Mouse (Mus musculus) heart, adult 2 months (tissue): Measurements from ENCODE around the gene Mroh8. TPM values are rescaled to one million over a fixed set of nuclear protein-coding genes. Genes with fewer than 3 reads are reported as not detected.

Experiments used
- DNase-seq, 2 experiments: peaks; one replicate each; pipeline ENCODE4 v3.0.0; 2021
- H3K27ac ChIP-seq: fragments of 200-600 bp; 2 replicates; pipeline ENCODE4 v1.8.1; 2022
- H3K27me3 ChIP-seq: fragments of 200-500 bp; 2 replicates; pipeline ENCODE4 v1.6.1; 2012; ENCODE audit warnings: mild to moderate bottlenecking, low read length, inconsistent platforms, mixed read lengths; ENCODE audit not compliant: control insufficient read depth, insufficient read depth
- H3K36me3 ChIP-seq: fragments of 200-500 bp; 2 replicates; pipeline ENCODE4 v1.6.1; 2012; ENCODE audit warnings: low read length, inconsistent platforms; ENCODE audit not compliant: control insufficient read depth, insufficient read depth
- H3K4me1 ChIP-seq: fragments of 200-500 bp; 2 replicates; pipeline ENCODE4 v1.6.1; 2011; ENCODE audit warnings: low read length; ENCODE audit not compliant: control insufficient read depth, insufficient read depth
- H3K4me3 ChIP-seq: fragments of 200-600 bp; 2 replicates; pipeline ENCODE4 v1.8.1; 2022
- H3K79me2 ChIP-seq: fragments of 200-500 bp; replicated peaks from 2 replicates; pipeline ENCODE4 v1.6.1; 2012; ENCODE audit warnings: mild to moderate bottlenecking, inconsistent platforms, low read length, moderate library complexity, mixed read lengths; ENCODE audit not compliant: control insufficient read depth, insufficient read depth
- H3K9ac ChIP-seq: fragments of 200-500 bp; 2 replicates; pipeline ENCODE4 v1.6.1; 2012; ENCODE audit warnings: low read depth, mild to moderate bottlenecking, control low read depth, inconsistent platforms, low read length, mixed read lengths
- CTCF ChIP-seq: fragments of 200-600 bp; IDR thresholded peaks from 2 replicates; pipeline ENCODE4 v1.8.1; 2022; ENCODE audit warnings: antibody characterized with exemption, mild to moderate bottlenecking, moderate library complexity
- EP300 ChIP-seq: fragments of 200-500 bp; IDR thresholded peaks from 2 replicates; pipeline ENCODE4 v1.6.1; 2011; ENCODE audit warnings: low read depth, low read length, control low read depth; ENCODE audit not compliant: insufficient read depth
- POLR2A ChIP-seq: fragments of 200-500 bp; IDR thresholded peaks from 2 replicates; pipeline ENCODE4 v1.6.1; 2011; ENCODE audit warnings: mild to moderate bottlenecking, low read depth, low read length, control low read depth; ENCODE audit not compliant: insufficient read depth
- WGBS: fragments of 180-500 bp; shearing (Covaris S2); methylation state at CpG from one replicate; pipeline ENCODE4 v1.1.7; 2018; 5-methylcytosine and 5-hydroxymethylcytosine counted together
- intact Hi-C: fragments of 180-260 bp; cut with DNase I; formaldehyde crosslinking; loops from one replicate; pipeline ENCODE4 v1.15.1; 2025
- polyA plus RNA-seq: library from polyadenylated mRNA; depleted of rRNA; stranded (reverse); fragments of >200 nt; gene quantifications from 2 replicates; pipeline ENCODE4 v1.2.3, GENCODE M21; 2012
- total RNA-seq, 2 experiments: library from RNA; stranded (reverse); gene quantifications; 2 replicates each; pipeline ENCODE4 v1.2.3; 2021

Mroh8 gene
- total and polyA plus RNA-seq, 3 experiments, result 0.08 to 0.21 (median 0.18) TPM

- 63% methylated on average over 6 of the region's 6 CpGs for WGBS
- no peak for DNase-seq
- H3K9ac ChIP-seq, result no peak overlapping the region
- intact Hi-C loops, result no loop called here
- H3K36me3 ChIP-seq, result no peaks in the 10 kb centered on the region
- H3K4me1 ChIP-seq, result peaks cover 3% of the 10 kb centered on the region
- no peak overlapping the region for H3K27ac ChIP-seq
- H3K27me3 ChIP-seq, result no peaks in the 10 kb centered on the region
- H3K4me3 ChIP-seq, result no peak overlapping the region
- no peaks in the 10 kb centered on the region; the same call in 1 of the 2 replicates for H3K79me2 ChIP-seq
- no peak for TF ChIP-seq CTCF
- no peak for TF ChIP-seq POLR2A
- no peak for TF ChIP-seq EP300
Measured at GRCm38 (mm10) chr2:157283321-157283720, 4.0 kb upstream of the Mroh8 start.

- intact Hi-C loops, result loop anchor here (5.0 kb wide), 1 partner anchor 77 kb away; the partner anchor contains the start of gene Rbl1
- H3K79me2 ChIP-seq, result no peaks in the 10 kb centered on the region; the same call in 1 of the 2 replicates
- peak; percentile 98 for DNase-seq
- no peaks in the 10 kb centered on the region for H3K27me3 ChIP-seq
- H3K4me1 ChIP-seq, result peaks cover 3% of the 10 kb centered on the region
- peak within 1 kb of the TSS; percentile 100 for H3K27ac ChIP-seq
- peak within 1 kb of the TSS; percentile 99 for H3K9ac ChIP-seq
- H3K36me3 ChIP-seq, result no peaks in the 10 kb centered on the region
- WGBS, result under 1% methylated on average over 64 of the region's 64 CpGs
- TF ChIP-seq CTCF (0 out of 2 replicates have a peak, but pooled peaks have one; percentile 18), EP300 (no peak), POLR2A (no peak)
- H3K4me3 ChIP-seq, result peak within 1 kb of the TSS; percentile 86
Measured at GRCm38 (mm10) chr2:157278717-157279415, 483 bp downstream of the Mroh8 start, which contains the start of gene Rpn2. Rpn2 (plus strand) TSS chr2:157279017.

GRCm38 (mm10) chr2:157263832-157264231, 15.5 kb downstream of the Mroh8 start:
- Histone ChIP-seq H3K4me3 (no peak overlapping the region), H3K27ac (no peak overlapping the region), H3K36me3 (no peaks in the 10 kb centered on the region), H3K79me2 (no peaks in the 10 kb centered on the region), H3K9ac (no peak overlapping the region), H3K27me3 (no peaks in the 10 kb centered on the region), H3K4me1 (no peaks in the 10 kb centered on the region)
- DNase-seq, result no peak
- 35% methylated on average over 6 of the region's 6 CpGs for WGBS
- intact Hi-C loops, result no loop called here
- TF ChIP-seq POLR2A (no peak), EP300 (no peak)

GRCm38 (mm10) chr2:157263101-157263500, 16.2 kb downstream of the Mroh8 start:
- no peaks in the 10 kb centered on the region for H3K36me3 ChIP-seq
- no peaks in the 10 kb centered on the region for H3K27me3 ChIP-seq
- no peak overlapping the region for H3K27ac ChIP-seq
- WGBS, result 64% methylated on average over 1 of the region's 1 CpGs
- TF ChIP-seq CTCF (no peak), EP300 (no peak), POLR2A (no peak)
- H3K4me3 ChIP-seq, result no peak overlapping the region
- no peak for DNase-seq
- H3K9ac ChIP-seq, result no peak overlapping the region
- no peaks in the 10 kb centered on the region for H3K79me2 ChIP-seq
- H3K4me1 ChIP-seq, result no peaks in the 10 kb centered on the region
- intact Hi-C loops, result no loop called here

DNA sequence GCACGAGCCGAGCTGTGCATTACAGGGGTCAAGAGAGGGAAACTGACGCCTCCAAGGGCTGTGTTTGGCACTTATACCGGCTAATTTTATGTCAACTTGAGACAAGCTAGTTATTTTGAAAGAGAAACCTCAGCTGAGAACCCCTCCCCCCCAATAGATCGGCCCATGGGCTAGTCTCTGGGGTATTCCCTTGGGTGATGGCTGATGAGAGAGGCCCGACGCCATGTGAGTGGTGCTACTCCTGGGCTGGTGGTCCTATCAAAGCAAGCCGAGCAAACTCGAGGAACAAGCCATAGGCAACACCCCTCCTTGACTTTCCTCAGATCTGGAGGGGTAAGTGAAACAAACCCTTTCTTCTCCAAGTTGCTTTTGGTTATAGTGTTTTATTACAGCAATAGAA, 16.8 kb downstream of the Mroh8 start:
- no peaks in the 10 kb centered on the region for H3K4me1 ChIP-seq
- H3K27me3 ChIP-seq, result no peaks in the 10 kb centered on the region
- intact Hi-C loops, result no loop called here
- DNase-seq, result no peak
- WGBS, result 62% methylated on average over 9 of the region's 9 CpGs
- H3K9ac ChIP-seq, result no peak overlapping the region
- TF ChIP-seq EP300 (no peak), POLR2A (no peak), CTCF (no peak)
- H3K4me3 ChIP-seq, result no peak overlapping the region
- H3K27ac ChIP-seq, result no peak overlapping the region
- no peaks in the 10 kb centered on the region for H3K79me2 ChIP-seq
- no peaks in the 10 kb centered on the region for H3K36me3 ChIP-seq

GRCm38 (mm10) chr2:157261930-157262329, 17.4 kb downstream of the Mroh8 start:
- H3K36me3 ChIP-seq, result no peaks in the 10 kb centered on the region
- DNase-seq, result no peak
- no peaks in the 10 kb centered on the region for H3K79me2 ChIP-seq
- intact Hi-C loops, result no loop called here
- H3K27me3 ChIP-seq, result no peaks in the 10 kb centered on the region
- no peak overlapping the region for H3K9ac ChIP-seq
- H3K27ac ChIP-seq, result no peak overlapping the region
- H3K4me1 ChIP-seq, result no peaks in the 10 kb centered on the region
- WGBS, result 89% methylated on average over 5 of the region's 5 CpGs
- no peak for TF ChIP-seq POLR2A
- TF ChIP-seq EP300, result no peak
- TF ChIP-seq CTCF, result no peak
- H3K4me3 ChIP-seq, result no peak overlapping the region
